Mouse (Mus musculus): ENCODE results near the gene Ptprn2. TPM values are rescaled to one million over a fixed set of nuclear protein-coding genes. Genes with fewer than 3 reads are reported as not detected.

The Ptprn2 gene
- total and polyA plus RNA-seq, 3 experiments = 0.17 TPM; not detected in 2

- no peak for TF ChIP-seq ZNF384 (IDR thresholded peaks at IDR 0.05; ENCODE audit: low read depth, low read length)
- no peak for TF ChIP-seq JUND (conservative IDR thresholded peaks at IDR 0.05; ENCODE audit: low read depth, low read length)
- no peak for TF ChIP-seq SMC3 (IDR thresholded peaks at IDR 0.05; ENCODE audit: low read depth, low read length)
- TF ChIP-seq CTCF (conservative IDR thresholded peaks at IDR 0.05 in 1 of 2, IDR thresholded peaks at IDR 0.05 in 1 of 2; ENCODE audit: low read depth in 2 of 2, low read length in 2 of 2) = no peak
- no peak for TF ChIP-seq NELFE (IDR thresholded peaks at IDR 0.05; ENCODE audit: low read depth, low read length)
- TF ChIP-seq POLR2AphosphoS2 (IDR thresholded peaks at IDR 0.05; ENCODE audit: low read depth, low read length) = no peak
- TF ChIP-seq ZMIZ1 (IDR thresholded peaks at IDR 0.05; ENCODE audit: low read depth, low read length) = no peak
- no peak for TF ChIP-seq GABPA (IDR thresholded peaks at IDR 0.05; ENCODE audit: insufficient replicate concordance, low read depth, low read length)
- TF ChIP-seq MAFK (IDR thresholded peaks at IDR 0.05; ENCODE audit: insufficient replicate concordance, low read length) = no peak
- no peak for TF ChIP-seq ELF1 (IDR thresholded peaks at IDR 0.05; ENCODE audit: low read depth, low read length)
- no peak for TF ChIP-seq MEF2A (IDR thresholded peaks at IDR 0.05; ENCODE audit: borderline replicate concordance, low read depth, low read length)
- TF ChIP-seq CHD1 (IDR thresholded peaks at IDR 0.05; ENCODE audit: low read depth, low read length) = no peak
- no peak for TF ChIP-seq SIN3A (IDR thresholded peaks at IDR 0.05; ENCODE audit: low read length)
- in situ Hi-C loops (cut with MboI; ENCODE audit: low pct_ligation_motif_present, low pct_unique_long_range_greater_than_20kb, low sequenced_read_pairs) = no loop called here
Measured at GRCm38 (mm10) chr12:117239927-117240715, 754.6 kb downstream of the Ptprn2 start.

GRCm38 (mm10) chr12:117242181-117242580, 756.7 kb downstream of the Ptprn2 start:
- no peaks in the 10 kb centered on the region for H3K36me3 ChIP-seq (replicated peaks in 1 of 2; ENCODE audit: control insufficient read depth in 1 of 2, insufficient read depth in 1 of 2, low read length in 1 of 2)
- no peak overlapping the region for H3K4me3 ChIP-seq (replicated peaks in 1 of 3; ENCODE audit: low read depth in 2 of 3, low read length in 2 of 3, poor library complexity in 1 of 3)
- no peaks in the 10 kb centered on the region for H3K79me2 ChIP-seq (replicated peaks; ENCODE audit: control insufficient read depth, extremely low read depth, insufficient read depth, poor library complexity, severe bottlenecking)
- no peak for DNase-seq (ENCODE audit: extremely low read depth)
- no peaks in the 10 kb centered on the region for H3K9me3 ChIP-seq (replicated peaks; ENCODE audit: low read length)
- H3K27ac ChIP-seq (ENCODE audit: insufficient read depth, low read depth) = no peak overlapping the region
- TF ChIP-seq ZC3H11A (IDR thresholded peaks at IDR 0.05; ENCODE audit: low read depth, low read length) = no peak
- TF ChIP-seq CHD1 (IDR thresholded peaks at IDR 0.05; ENCODE audit: low read depth, low read length) = no peak
- no peak for TF ChIP-seq ZNF384 (IDR thresholded peaks at IDR 0.05; ENCODE audit: low read depth, low read length)
- TF ChIP-seq E2F4 (IDR thresholded peaks at IDR 0.05; ENCODE audit: insufficient replicate concordance, low read depth, low read length) = no peak
- TF ChIP-seq MAFK (IDR thresholded peaks at IDR 0.05; ENCODE audit: insufficient replicate concordance, low read length) = no peak
- H3K4me2 ChIP-seq (ENCODE audit: insufficient read depth, low read depth, poor library complexity, severe bottlenecking) = no peak overlapping the region
- peaks cover 9% of the 10 kb centered on the region for H3K27me3 ChIP-seq (replicated peaks)
- no peak overlapping the region for H3K9ac ChIP-seq (ENCODE audit: insufficient read depth, low read depth)
- in situ Hi-C loops (cut with MboI; ENCODE audit: low pct_ligation_motif_present, low pct_unique_long_range_greater_than_20kb, low sequenced_read_pairs) = no loop called here
- dilution Hi-C loops (cut with MboI; ENCODE audit: extremely low pct_ligation_motif_present, extremely low pct_unique_long_range_greater_than_20kb, low sequenced_read_pairs) = no loop called here
- H3K4me1 ChIP-seq (ENCODE audit: control insufficient read depth in 1 of 2, insufficient read depth in 2 of 2) = no peaks in the 10 kb centered on the region

More at GRCm38 (mm10) chr12:117239927-117240715, 754.6 kb downstream of the Ptprn2 start:
- Histone ChIP-seq H3K27ac (ENCODE audit: insufficient read depth, low read depth) (no peak overlapping the region), H3K79me2 (replicated peaks; ENCODE audit: control insufficient read depth, extremely low read depth, insufficient read depth, poor library complexity, severe bottlenecking) (no peaks in the 10 kb centered on the region), H3K27me3 (replicated peaks) (peaks cover 16% of the 10 kb centered on the region), H3K4me3 (replicated peaks in 1 of 3; ENCODE audit: low read depth in 2 of 3, low read length in 2 of 3, poor library complexity in 1 of 3) (no peak overlapping the region), H3K4me2 (ENCODE audit: insufficient read depth, low read depth, poor library complexity, severe bottlenecking) (no peak overlapping the region), H3K9me3 (replicated peaks; ENCODE audit: low read length) (no peaks in the 10 kb centered on the region), H3K9ac (ENCODE audit: insufficient read depth, low read depth) (no peak overlapping the region), H3K36me3 (replicated peaks in 1 of 2; ENCODE audit: control insufficient read depth in 1 of 2, insufficient read depth in 1 of 2, low read length in 1 of 2) (no peaks in the 10 kb centered on the region), H3K4me1 (ENCODE audit: control insufficient read depth in 1 of 2, insufficient read depth in 2 of 2) (no peaks in the 10 kb centered on the region)
- dilution Hi-C loops (cut with MboI; ENCODE audit: extremely low pct_ligation_motif_present, extremely low pct_unique_long_range_greater_than_20kb, low sequenced_read_pairs) = no loop called here
- DNase-seq (ENCODE audit: extremely low read depth) = no peak
